9 mouse cellular contexts compared by ENCODE assay signal in genomic region chr6:99669481-99670325, GRCm38 (mm10). TPM values are rescaled to one million over a fixed set of nuclear protein-coding genes. Genes with fewer than 3 reads are reported as not detected.
A peak's percentile ranks its signal among the peaks of the same experiment; 100 is the strongest.
DNase-seq lines count a peak whose midpoint lies in the region; TF ChIP-seq lines count a peak whose summit lies in the region.
"Had no signal": no experiment of that assay in that cellular context is flagged by ENCODE, and none has a peak within 500 bp of the region (broad histone marks: within the 10 kb centered on the region; RNA-seq: fewer than 3 reads in every experiment).

No protein-coding gene starts in this region.

- peak overlapping the region; percentile 88 for H3K27ac ChIP-seq in olfactory bulb, adult 2 months (ENCODE audit: insufficient read depth, low read depth, low read length)

- 14% methylated on average over 5 of the region's 5 CpGs for WGBS in olfactory bulb, adult 2 months

- no peak for TF ChIP-seq CTCF in olfactory bulb, adult 2 months (IDR thresholded peaks at IDR 0.05; ENCODE audit: insufficient read depth, low read depth, low read length)

- no peak overlapping the region for H3K4me3 ChIP-seq in olfactory bulb, adult 2 months (ENCODE audit: insufficient read depth, low read depth, low read length)

- H3K4me1 ChIP-seq in olfactory bulb, adult 2 months (ENCODE audit: control insufficient read depth, insufficient read depth, low read length), result peaks cover 20% of the 10 kb centered on the region

- TF ChIP-seq POLR2A in olfactory bulb, adult 2 months (IDR thresholded peaks at IDR 0.05; ENCODE audit: insufficient read depth, low read depth, low read length), result no peak

- DNase-seq in adrenal gland, postnatal 14 days, result peak; percentile 40
- no peak for DNase-seq in adrenal gland, postnatal 36 days
- DNase-seq in frontal cortex, postnatal 14 days (ENCODE audit: low spot score in 2 of 2), result peak; percentile 67 to 78
- DNase-seq in layer of hippocampus, postnatal 25 days (ENCODE audit: extremely low spot score in 1 of 2, low spot score in 1 of 2), result peak; percentile 81 to 82
- DNase-seq in lung, postnatal 36 days, result no peak
- no peak for DNase-seq in ovary, postnatal 10 days (ENCODE audit: low spot score)
- no peak for DNase-seq in heart, adult 8-10 months (ENCODE audit: low spot score)

RNA-seq across cellular contexts. Expression of gene Gm20696, which starts 3.1 kb away (rescaled TPM):
- 5.0 and 7.7 TPM in 2 replicates for total RNA-seq in adrenal gland, postnatal 14 days (2021)
- total RNA-seq in adrenal gland, postnatal 36 days (2021), result 1 to 10 TPM; 3.4 to 4.7 TPM
- 1 to 10 TPM; 6.5 to 7.8 TPM for total RNA-seq in layer of hippocampus, postnatal 25 days (2021)
- not detected in 2 replicates for polyA plus RNA-seq in olfactory bulb, adult 2 months (2012; ENCODE audit: insufficient read depth, insufficient read length, low replicate concordance, missing spikeins)
- total RNA-seq in heart, adult 8-10 months (2022), result 1 to 10 TPM in 3 of 4 experiments, under 1 TPM in 1; 0.72 to 2.2 (median 1.6) TPM

RNA-seq across cellular contexts. Expression of gene Eif4e3, which starts 3.1 kb away (rescaled TPM):
- total RNA-seq in adrenal gland, postnatal 14 days (2021), result 32.9 and 33.6 TPM in 2 replicates
- total RNA-seq in adrenal gland, postnatal 36 days (2021), result 10 to 100 TPM; 28.1 to 30.6 TPM
- 10 to 100 TPM; 21.0 to 21.5 TPM for total RNA-seq in layer of hippocampus, postnatal 25 days (2021)
- not detected in 2 replicates for polyA plus RNA-seq in olfactory bulb, adult 2 months (2012; ENCODE audit: insufficient read depth, insufficient read length, low replicate concordance, missing spikeins)
- 10 to 100 TPM; 40.1 to 57.0 (median 48.9) TPM for total RNA-seq in heart, adult 8-10 months (2022)

RNA-seq across cellular contexts. Expression of gene Gpr27, which starts 22.8 kb away (rescaled TPM):
- 2.8 and 3.6 TPM in 2 replicates for total RNA-seq in adrenal gland, postnatal 14 days (2021)
- 1 to 10 TPM; 2.3 to 3.6 TPM for total RNA-seq in adrenal gland, postnatal 36 days (2021)
- total RNA-seq in layer of hippocampus, postnatal 25 days (2021), result 10 to 100 TPM; 56.9 to 58.8 TPM
- polyA plus RNA-seq in olfactory bulb, adult 2 months (2012; ENCODE audit: insufficient read depth, insufficient read length, low replicate concordance, missing spikeins), result not detected in 2 replicates
- 10 to 100 TPM in 3 of 4 experiments, 1 to 10 TPM in 1; 8.6 to 11.3 (median 10.7) TPM for total RNA-seq in heart, adult 8-10 months (2022)
- total RNA-seq: neutrophil, adult 5-6 weeks had no signal

RNA-seq across cellular contexts. Expression of gene Prok2, which starts 56.5 kb away (rescaled TPM):
- not detected in 2 replicates for total RNA-seq in adrenal gland, postnatal 14 days (2021)
- total RNA-seq in adrenal gland, postnatal 36 days (2021), result not detected
- under 1 TPM; 0.49 to 0.82 TPM for total RNA-seq in layer of hippocampus, postnatal 25 days (2021)
- not detected in 2 replicates for polyA plus RNA-seq in olfactory bulb, adult 2 months (2012; ENCODE audit: insufficient read depth, insufficient read length, low replicate concordance, missing spikeins)
- not detected for total RNA-seq in heart, adult 8-10 months (2022)

Comparison
In these comparisons a context has a peak if more than half of its experiments do, and no peak if none do; other contexts are left out.
1. DNase-seq: peak in adrenal gland, postnatal 14 days (single experiment), frontal cortex, postnatal 14 days (2 of 2) and layer of hippocampus, postnatal 25 days (2 of 2); none in adrenal gland, postnatal 36 days (0 of 2), lung, postnatal 36 days (single experiment), ovary, postnatal 10 days (single experiment) and heart, adult 8-10 months (single experiment).
2. RNA of gene Gpr27, which starts 22.8 kb away (total RNA-seq): 56.9 to 58.8 TPM in layer of hippocampus, postnatal 25 days; 8.6 to 11.3 TPM in heart, adult 8-10 months, 2.3 to 3.6 TPM in adrenal gland, postnatal 36 days and 2.8 to 3.6 TPM in adrenal gland, postnatal 14 days; every median in the first group is over 4 times any median in the second.